21 mouse cellular contexts compared by ENCODE assay signal in the genomic region with DNA sequence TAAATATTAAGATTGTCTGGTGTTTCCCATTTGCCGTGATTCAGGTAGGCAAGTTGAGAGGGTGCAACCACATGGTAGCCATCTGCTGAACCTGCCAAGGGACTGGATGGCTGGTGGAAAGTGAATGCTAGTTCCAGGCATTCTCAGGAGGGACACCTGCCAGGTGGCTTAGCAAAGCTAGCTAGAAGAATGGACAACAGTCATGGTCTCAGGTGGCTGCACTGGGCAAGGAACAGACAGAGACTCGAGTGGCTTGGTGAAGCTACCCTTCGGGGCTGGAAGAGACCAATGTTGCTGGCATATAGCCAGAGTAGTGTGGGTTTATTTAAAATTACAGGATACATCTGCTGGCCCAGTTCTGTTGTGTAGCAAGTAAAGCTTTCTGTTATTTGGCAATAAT.
DNase-seq lines count a peak whose midpoint lies in the region; ATAC-seq lines count a peak whose summit lies in the region.
"Had no signal": no experiment of that assay in that cellular context is flagged by ENCODE, and none has a peak within 500 bp of the region (broad histone marks: within the 10 kb centered on the region; RNA-seq: fewer than 3 reads in every experiment).

No protein-coding gene starts in this region.

- peak; percentile 16 for DNase-seq in forebrain, embryonic 11.5 days (ENCODE audit: low spot score)
- DNase-seq in heart, embryonic 10.5 days (ENCODE audit: low spot score): peak; percentile 58
- no peak for DNase-seq in heart, postnatal 4 days
- DNase-seq in 416B (ENCODE audit: low read depth): peak; percentile 2
- DNase-seq: adrenal gland, adult 2 months; adrenal gland, postnatal 10 days; adrenal gland, postnatal 25 days; cerebellum, adult 11 months; cerebellum, adult 18-20 months; cerebellum, adult 8-10 months; cerebellum, adult 9-11 months; cerebellum, postnatal 14 days; cerebellum, postnatal 36 days; embryo, embryonic 11 days had no signal

- no peak overlapping the region for H3K4me2 ChIP-seq in forebrain, embryonic 11.5 days (ENCODE audit: low read depth, low read length, severe bottlenecking)
- H3K4me2 ChIP-seq in forebrain, embryonic 13.5 days: no peak overlapping the region
- H3K4me2 ChIP-seq: embryonic facial prominence, embryonic 13.5 days; embryonic facial prominence, embryonic 15.5 days had no signal

- 82% methylated on average over 3 of the region's 3 CpGs for WGBS in forebrain, embryonic 11.5 days
- 76% methylated on average over 3 of the region's 3 CpGs for WGBS in forebrain, embryonic 13.5 days
- WGBS in heart, embryonic 10.5 days: 76% methylated on average over 3 of the region's 3 CpGs

- no peak overlapping the region for H3K9ac ChIP-seq in forebrain, embryonic 11.5 days (ENCODE audit: low read length)
- no peak overlapping the region for H3K9ac ChIP-seq in forebrain, embryonic 13.5 days
- H3K9ac ChIP-seq: embryonic facial prominence, embryonic 13.5 days; embryonic facial prominence, embryonic 15.5 days had no signal

- ATAC-seq in forebrain, embryonic 11.5 days (replicated peaks; ENCODE audit: low FRiP score): no peak
- ATAC-seq in forebrain, embryonic 13.5 days: no peak
- ATAC-seq: forebrain, embryonic 14.5 days; forebrain, embryonic 16.5 days had no signal

- peaks cover 6% of the 10 kb centered on the region for H3K9me3 ChIP-seq in forebrain, embryonic 11.5 days (ENCODE audit: control insufficient read depth, low read length)
- H3K9me3 ChIP-seq in forebrain, embryonic 13.5 days (replicated peaks): peaks cover 26% of the 10 kb centered on the region
- H3K9me3 ChIP-seq in heart, embryonic 10.5 days: peaks cover 9% of the 10 kb centered on the region

- H3K4me3 ChIP-seq in forebrain, embryonic 11.5 days (ENCODE audit: low read depth, low read length): no peak overlapping the region
- H3K4me3 ChIP-seq in forebrain, embryonic 13.5 days: no peak overlapping the region
- no peak overlapping the region for H3K4me3 ChIP-seq in heart, embryonic 10.5 days
- H3K4me3 ChIP-seq: embryonic facial prominence, embryonic 13.5 days; embryonic facial prominence, embryonic 15.5 days; erythroblast, embryonic 14.5 days; forebrain, embryonic 10.5 days had no signal

- no peaks in the 10 kb centered on the region for H3K4me1 ChIP-seq in forebrain, embryonic 11.5 days (replicated peaks; ENCODE audit: control insufficient read depth, insufficient read depth, low read length)
- no peaks in the 10 kb centered on the region for H3K4me1 ChIP-seq in forebrain, embryonic 13.5 days
- no peaks in the 10 kb centered on the region for H3K4me1 ChIP-seq in heart, embryonic 10.5 days
- H3K4me1 ChIP-seq: embryonic facial prominence, embryonic 13.5 days; embryonic facial prominence, embryonic 15.5 days; forebrain, embryonic 10.5 days had no signal

- H3K27ac ChIP-seq in forebrain, embryonic 11.5 days (ENCODE audit: low read depth, low read length): no peak overlapping the region
- H3K27ac ChIP-seq in forebrain, embryonic 13.5 days: no peak overlapping the region
- H3K27ac ChIP-seq in heart, embryonic 10.5 days: no peak overlapping the region
- H3K27ac ChIP-seq: embryonic facial prominence, embryonic 13.5 days; embryonic facial prominence, embryonic 15.5 days; forebrain, embryonic 10.5 days had no signal

- no peaks in the 10 kb centered on the region for H3K36me3 ChIP-seq in forebrain, embryonic 11.5 days (ENCODE audit: control insufficient read depth, insufficient read depth, low read length)
- H3K36me3 ChIP-seq in forebrain, embryonic 13.5 days (ENCODE audit: poor library complexity, severe bottlenecking): no peaks in the 10 kb centered on the region
- no peaks in the 10 kb centered on the region for H3K36me3 ChIP-seq in heart, embryonic 10.5 days
- H3K36me3 ChIP-seq: embryonic facial prominence, embryonic 13.5 days; embryonic facial prominence, embryonic 15.5 days; forebrain, embryonic 10.5 days had no signal

- H3K27me3 ChIP-seq in forebrain, embryonic 11.5 days (ENCODE audit: control insufficient read depth, insufficient read depth, low read length): no peaks in the 10 kb centered on the region
- no peaks in the 10 kb centered on the region for H3K27me3 ChIP-seq in forebrain, embryonic 13.5 days
- no peaks in the 10 kb centered on the region for H3K27me3 ChIP-seq in heart, embryonic 10.5 days (ENCODE audit: insufficient read depth, poor library complexity, severe bottlenecking)
- H3K27me3 ChIP-seq: embryonic facial prominence, embryonic 13.5 days; embryonic facial prominence, embryonic 15.5 days had no signal
